Mouse (Mus musculus): ENCODE data around the gene Rgs3.

DNA sequence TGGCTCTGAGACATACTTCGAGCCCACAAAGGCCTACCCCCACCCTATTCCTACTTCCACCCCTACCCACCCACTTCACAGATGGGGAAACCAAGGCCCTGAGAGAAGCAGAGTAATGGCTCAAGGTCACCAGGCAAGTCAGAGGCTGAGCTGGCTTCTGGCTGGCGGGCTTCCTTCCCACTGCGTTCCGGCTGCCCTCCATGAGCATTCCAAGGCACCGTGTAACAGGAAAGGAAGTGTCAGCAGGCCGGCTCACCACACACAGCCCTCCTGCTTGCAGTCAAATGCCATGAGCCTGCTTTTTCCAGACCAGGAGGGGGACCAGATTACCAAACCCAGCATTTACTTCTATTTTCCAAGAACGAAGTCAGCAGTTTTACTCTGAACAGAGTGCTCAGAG, 172.4 kb downstream of the Rgs3 start:
- TF ChIP-seq CTCF (conservative IDR thresholded peaks at IDR 0.05; ENCODE audit: insufficient read depth, insufficient read length, low read depth, low read length) (no peak), POLR2A (IDR thresholded peaks at IDR 0.05; ENCODE audit: low read depth, low read length) (no peak)

Measured in kidney, adult 2 months (tissue).